Mouse (Mus musculus) thymus, postnatal 10 days (tissue): ENCODE measurements at regions not wholly inside any gene's neighbourhood (a gene's known extent, or its start where the extent isn't known, plus 50 kb on each side); places are given as distances from the start of the nearest gene placed in this dataset.

Source experiments
- DNase-seq, 2 experiments: peaks; one replicate each; pipeline ENCODE4 v3.0.0; 2021; ENCODE audit warnings: low spot score in 2 of 2

GRCm38 (mm10) chr2:128368534-128369273, 222.3 kb upstream of the Spdye4c start:
- DNase-seq: no peak

GRCm38 (mm10) chr2:128370821-128371220, 220.2 kb upstream of the Spdye4c start:
- DNase-seq: no peak

- no peak for DNase-seq
These were observed 218.8 kb upstream of the Spdye4c start for GRCm38 (mm10) chr2:128372204-128372603.

- DNase-seq: no peak
These were observed 217.4 kb upstream of the Spdye4c start for GRCm38 (mm10) chr2:128373363-128374252.

GRCm38 (mm10) chr2:128374253-128374566, 216.8 kb upstream of the Spdye4c start:
- DNase-seq: no peak

- DNase-seq: no peak
These were observed 216.1 kb upstream of the Spdye4c start for GRCm38 (mm10) chr2:128374926-128375325.

GRCm38 (mm10) chr2:128375827-128376226, 215.2 kb upstream of the Spdye4c start:
- no peak for DNase-seq

GRCm38 (mm10) chr2:128377176-128377575, 213.8 kb upstream of the Spdye4c start:
- no peak for DNase-seq

- DNase-seq: no peak
These were observed 213.3 kb upstream of the Spdye4c start for GRCm38 (mm10) chr2:128377680-128378079.

GRCm38 (mm10) chr2:128378456-128378855, 212.6 kb upstream of the Spdye4c start:
- no peak for DNase-seq

- DNase-seq: no peak
These were observed 211.9 kb upstream of the Spdye4c start for GRCm38 (mm10) chr2:128379151-128379550.

GRCm38 (mm10) chr2:128379554-128379953, 211.5 kb upstream of the Spdye4c start:
- no peak for DNase-seq

GRCm38 (mm10) chr2:128380581-128380980, 210.4 kb upstream of the Spdye4c start:
- no peak for DNase-seq

- DNase-seq: no peak
These were observed 209.3 kb upstream of the Spdye4c start for GRCm38 (mm10) chr2:128381684-128382205.

GRCm38 (mm10) chr2:128382473-128382872, 208.5 kb upstream of the Spdye4c start:
- DNase-seq: no peak

GRCm38 (mm10) chr2:128384612-128385011, 206.4 kb upstream of the Spdye4c start:
- no peak for DNase-seq

- no peak for DNase-seq
These were observed 204.0 kb upstream of the Spdye4c start for GRCm38 (mm10) chr2:128386846-128387621.

- DNase-seq: no peak
These were observed 203.0 kb upstream of the Spdye4c start for GRCm38 (mm10) chr2:128387851-128388471.

- DNase-seq: no peak
These were observed 202.0 kb upstream of the Spdye4c start for GRCm38 (mm10) chr2:128388883-128389470.

- no peak for DNase-seq
These were observed 198.7 kb upstream of the Spdye4c start for GRCm38 (mm10) chr2:128392344-128392743.

- DNase-seq: no peak
These were observed 197.6 kb upstream of the Spdye4c start for GRCm38 (mm10) chr2:128393401-128393800.
